Mouse (Mus musculus): ENCODE results near the gene St6gal1. TPM values are rescaled to one million over a fixed set of nuclear protein-coding genes. Genes with fewer than 3 reads are reported as not detected.
A peak's percentile ranks its signal among the peaks of the same experiment; 100 is the strongest.

The St6gal1 gene
- polyA plus RNA-seq, 1 experiment from 2014 or later = 39.9 TPM

GRCm38 (mm10) chr16:23225069-23225721, 655 bp downstream of the St6gal1 start:
- peak overlapping the region; percentile 95 for H3K9ac ChIP-seq (replicated peaks)
- under 1% methylated on average over 46 of the region's 46 CpGs for WGBS
- peak overlapping the region; percentile 78 for H3K4me3 ChIP-seq
- peaks cover 24% of the 10 kb centered on the region for H3K4me1 ChIP-seq
- H3K27me3 ChIP-seq = 0 out of 2 replicates have a peak, but pooled peaks cover 8% of the 10 kb centered on the region
- peak overlapping the region; percentile 88 for H3K4me2 ChIP-seq (replicated peaks)
- H3K27ac ChIP-seq (replicated peaks) = peak overlapping the region; percentile 92
- no peaks in the 10 kb centered on the region for H3K36me3 ChIP-seq
- ATAC-seq (ENCODE audit: low FRiP score, low read depth) = peak; percentile 83
- H3K9me3 ChIP-seq = no peaks in the 10 kb centered on the region

GRCm38 (mm10) chr16:23225821-23226600, 1.5 kb downstream of the St6gal1 start:
- peak overlapping the region; percentile 78 for H3K4me3 ChIP-seq
- H3K4me1 ChIP-seq = peaks cover 24% of the 10 kb centered on the region
- peak; percentile 31 for ATAC-seq (ENCODE audit: low FRiP score, low read depth)
- H3K9ac ChIP-seq (replicated peaks) = peak overlapping the region; percentile 95
- H3K4me2 ChIP-seq (replicated peaks) = peak overlapping the region; percentile 88
- H3K36me3 ChIP-seq = no peaks in the 10 kb centered on the region
- no peaks in the 10 kb centered on the region for H3K9me3 ChIP-seq
- WGBS = 0% methylated on average over 28 of the region's 28 CpGs
- peak overlapping the region; percentile 92 for H3K27ac ChIP-seq (replicated peaks)
- 0 out of 2 replicates have a peak, but pooled peaks cover 8% of the 10 kb centered on the region for H3K27me3 ChIP-seq

- peaks cover 24% of the 10 kb centered on the region for H3K4me1 ChIP-seq
- 9% methylated on average over 14 of the region's 14 CpGs for WGBS
- no peaks in the 10 kb centered on the region for H3K9me3 ChIP-seq
- ATAC-seq (ENCODE audit: low FRiP score, low read depth) = 0 out of 2 replicates have a peak, but pooled peaks have one; percentile 34
- no peaks in the 10 kb centered on the region for H3K36me3 ChIP-seq
- peak overlapping the region; percentile 92 for H3K27ac ChIP-seq (replicated peaks)
- peak overlapping the region; percentile 78 for H3K4me3 ChIP-seq
- peak overlapping the region; percentile 95 for H3K9ac ChIP-seq (replicated peaks)
- 0 out of 2 replicates have a peak, but pooled peaks cover 8% of the 10 kb centered on the region for H3K27me3 ChIP-seq
- H3K4me2 ChIP-seq (replicated peaks) = peak overlapping the region; percentile 88
Observed at GRCm38 (mm10) chr16:23226601-23227351, 2.2 kb downstream of the St6gal1 start.

- peak overlapping the region; percentile 88 for H3K4me2 ChIP-seq (replicated peaks)
- no peaks in the 10 kb centered on the region for H3K36me3 ChIP-seq
- no peaks in the 10 kb centered on the region for H3K9me3 ChIP-seq
- H3K27me3 ChIP-seq = 0 out of 2 replicates have a peak, but pooled peaks cover 8% of the 10 kb centered on the region
- no peak overlapping the region for H3K9ac ChIP-seq (replicated peaks)
- no peak overlapping the region for H3K4me3 ChIP-seq
- no peak overlapping the region for H3K27ac ChIP-seq (replicated peaks)
- no peak for ATAC-seq (ENCODE audit: low FRiP score, low read depth)
- 22% methylated on average over 6 of the region's 6 CpGs for WGBS
- peaks cover 24% of the 10 kb centered on the region for H3K4me1 ChIP-seq
Observed at GRCm38 (mm10) chr16:23227851-23228250, 3.3 kb downstream of the St6gal1 start.

DNA sequence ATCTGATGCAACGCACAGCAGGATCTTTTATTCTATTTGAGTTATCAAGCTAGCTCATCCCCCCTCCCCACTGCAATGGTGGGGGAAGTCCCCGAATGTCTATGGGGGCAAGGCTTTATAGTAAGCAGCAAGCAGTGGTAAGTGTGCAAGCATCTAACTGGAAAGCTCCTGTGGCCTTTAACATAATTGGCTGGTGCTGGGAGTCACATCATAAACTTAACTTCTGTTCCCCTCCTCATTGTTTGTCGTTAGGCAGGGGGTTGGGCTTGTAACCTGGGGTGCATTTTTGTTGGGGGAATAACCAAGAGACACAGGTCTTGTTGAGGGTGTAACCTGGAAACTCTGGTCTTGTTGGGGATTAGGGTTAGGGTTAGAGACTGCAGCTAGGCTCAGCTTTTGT, 3.9 kb downstream of the St6gal1 start:
- no peak overlapping the region for H3K27ac ChIP-seq (replicated peaks)
- ATAC-seq (ENCODE audit: low FRiP score, low read depth) = no peak
- H3K4me3 ChIP-seq = no peak overlapping the region
- 0 out of 2 replicates have a peak, but pooled peaks cover 4% of the 10 kb centered on the region for H3K27me3 ChIP-seq
- H3K9ac ChIP-seq (replicated peaks) = no peak overlapping the region
- H3K4me2 ChIP-seq (replicated peaks) = peak overlapping the region; percentile 88
- 29% methylated on average over 3 of the region's 3 CpGs for WGBS
- H3K4me1 ChIP-seq = peaks cover 24% of the 10 kb centered on the region
- no peaks in the 10 kb centered on the region for H3K9me3 ChIP-seq
- no peaks in the 10 kb centered on the region for H3K36me3 ChIP-seq

GRCm38 (mm10) chr16:23229945-23230344, 5.4 kb downstream of the St6gal1 start:
- Histone ChIP-seq H3K27me3 (no peaks in the 10 kb centered on the region), H3K36me3 (peaks cover 5% of the 10 kb centered on the region; the same call in 1 of the 2 replicates), H3K9me3 (no peaks in the 10 kb centered on the region), H3K9ac (replicated peaks) (no peak overlapping the region), H3K27ac (replicated peaks) (no peak overlapping the region), H3K4me1 (peaks cover 14% of the 10 kb centered on the region), H3K4me2 (replicated peaks) (no peak overlapping the region), H3K4me3 (no peak overlapping the region)
- WGBS = 81% methylated on average over 3 of the region's 3 CpGs
- no peak for ATAC-seq (ENCODE audit: low FRiP score, low read depth)

- H3K27ac ChIP-seq (replicated peaks) = no peak overlapping the region
- H3K4me1 ChIP-seq = peaks cover 11% of the 10 kb centered on the region
- WGBS = 81% methylated on average over 4 of the region's 4 CpGs
- H3K27me3 ChIP-seq = no peaks in the 10 kb centered on the region
- no peak overlapping the region for H3K4me2 ChIP-seq (replicated peaks)
- peaks cover 5% of the 10 kb centered on the region; the same call in 1 of the 2 replicates for H3K36me3 ChIP-seq
- H3K9me3 ChIP-seq = no peaks in the 10 kb centered on the region
- ATAC-seq (ENCODE audit: low FRiP score, low read depth) = no peak
- no peak overlapping the region for H3K4me3 ChIP-seq
- H3K9ac ChIP-seq (replicated peaks) = no peak overlapping the region
Observed at GRCm38 (mm10) chr16:23231168-23231567, 6.6 kb downstream of the St6gal1 start.

DNA sequence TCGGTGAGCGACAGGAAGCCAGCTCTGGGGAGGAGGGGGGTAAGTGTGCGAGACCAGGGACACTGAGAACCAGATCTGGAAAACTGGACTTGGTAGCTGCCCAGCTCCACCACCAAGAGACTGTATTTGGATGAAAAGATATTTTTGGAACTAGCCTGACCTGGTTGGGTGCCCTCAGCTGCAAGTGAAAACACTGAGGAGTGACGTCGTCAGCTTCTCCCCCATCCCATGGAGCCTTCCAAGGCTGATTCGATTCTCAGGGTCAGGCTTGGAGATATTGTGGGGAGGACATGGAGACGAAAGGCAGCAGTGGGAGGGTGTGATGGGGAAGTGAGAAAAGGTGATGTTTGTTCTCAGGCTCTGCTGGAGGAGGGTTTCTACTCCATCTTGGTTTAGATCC, 8.2 kb downstream of the St6gal1 start:
- no peak overlapping the region for H3K27ac ChIP-seq (replicated peaks)
- peaks cover 5% of the 10 kb centered on the region; the same call in 1 of the 2 replicates for H3K36me3 ChIP-seq
- no peak overlapping the region for H3K9ac ChIP-seq (replicated peaks)
- H3K4me1 ChIP-seq = peaks cover 9% of the 10 kb centered on the region
- H3K4me2 ChIP-seq (replicated peaks) = no peak overlapping the region
- no peaks in the 10 kb centered on the region for H3K9me3 ChIP-seq
- ATAC-seq (ENCODE audit: low FRiP score, low read depth) = no peak
- H3K4me3 ChIP-seq = no peak overlapping the region
- WGBS = 88% methylated on average over 7 of the region's 7 CpGs
- H3K27me3 ChIP-seq = no peaks in the 10 kb centered on the region

- WGBS = 89% methylated on average over 10 of the region's 10 CpGs
- H3K27me3 ChIP-seq = no peaks in the 10 kb centered on the region
- H3K27ac ChIP-seq (replicated peaks) = no peak overlapping the region
- H3K36me3 ChIP-seq = peaks cover 5% of the 10 kb centered on the region; the same call in 1 of the 2 replicates
- no peaks in the 10 kb centered on the region for H3K9me3 ChIP-seq
- peaks cover 8% of the 10 kb centered on the region for H3K4me1 ChIP-seq
- H3K9ac ChIP-seq (replicated peaks) = no peak overlapping the region
- no peak for ATAC-seq (ENCODE audit: low FRiP score, low read depth)
- no peak overlapping the region for H3K4me2 ChIP-seq (replicated peaks)
- no peak overlapping the region for H3K4me3 ChIP-seq
Observed at GRCm38 (mm10) chr16:23233496-23233895, 9.0 kb downstream of the St6gal1 start.

GRCm38 (mm10) chr16:23234557-23234956, 10.0 kb downstream of the St6gal1 start:
- Histone ChIP-seq H3K4me2 (replicated peaks) (no peak overlapping the region), H3K9me3 (no peaks in the 10 kb centered on the region), H3K4me1 (0 out of 2 replicates have a peak, but pooled peaks cover 9% of the 10 kb centered on the region), H3K4me3 (no peak overlapping the region), H3K9ac (replicated peaks) (no peak overlapping the region), H3K27me3 (no peaks in the 10 kb centered on the region), H3K36me3 (peaks cover 5% of the 10 kb centered on the region; the same call in 1 of the 2 replicates), H3K27ac (replicated peaks) (no peak overlapping the region)
- no peak for ATAC-seq (ENCODE audit: low FRiP score, low read depth)
- 90% methylated on average over 5 of the region's 5 CpGs for WGBS

GRCm38 (mm10) chr16:23235173-23235694, 10.7 kb downstream of the St6gal1 start:
- H3K9me3 ChIP-seq = no peaks in the 10 kb centered on the region
- H3K4me3 ChIP-seq = no peak overlapping the region
- H3K27me3 ChIP-seq = no peaks in the 10 kb centered on the region
- no peak overlapping the region for H3K9ac ChIP-seq (replicated peaks)
- ATAC-seq (ENCODE audit: low FRiP score, low read depth) = no peak
- no peak overlapping the region for H3K4me2 ChIP-seq (replicated peaks)
- H3K27ac ChIP-seq (replicated peaks) = no peak overlapping the region
- WGBS = 66% methylated on average over 7 of the region's 7 CpGs
- peaks cover 5% of the 10 kb centered on the region; the same call in 1 of the 2 replicates for H3K36me3 ChIP-seq
- peaks cover 11% of the 10 kb centered on the region; the same call in 1 of the 2 replicates for H3K4me1 ChIP-seq
